Mouse (Mus musculus): ENCODE measurements at regions not wholly inside any gene's neighbourhood (a gene's known extent, or its start where the extent isn't known, plus 50 kb on each side); places are given as distances from the start of the nearest gene placed in this dataset.

GRCm38 (mm10) chr16:95647854-95648253 lies 54.0 kb upstream of the Ets2 start:
- H3K9ac ChIP-seq: no peak overlapping the region

GRCm38 (mm10) chr16:95642784-95643590 lies 56.6 kb upstream of the Erg start:
- WGBS (ENCODE audit: insufficient replicate concordance): 63% methylated on average over 15 of the region's 15 CpGs
- ATAC-seq (ENCODE audit: insufficient read depth): no peak
- H3K4me3 ChIP-seq (replicated peaks): no peak overlapping the region

More at GRCm38 (mm10) chr16:95647854-95648253, 54.0 kb upstream of the Ets2 start:
- Histone ChIP-seq H3K4me1 (replicated peaks) (no peaks in the 10 kb centered on the region), H3K27me3 (no peaks in the 10 kb centered on the region), H3K4me3 (replicated peaks) (no peak overlapping the region), H3K27ac (replicated peaks) (no peak overlapping the region), H3K36me3 (replicated peaks) (no peaks in the 10 kb centered on the region), H3K9me3 (replicated peaks) (no peaks in the 10 kb centered on the region), H3K4me2 (no peak overlapping the region)
- ATAC-seq (ENCODE audit: insufficient read depth): no peak; the same call in 1 of the 2 replicates
- 11% methylated on average over 13 of the region's 13 CpGs for WGBS (ENCODE audit: insufficient replicate concordance)

GRCm38 (mm10) chr16:95640670-95641069 lies 54.3 kb upstream of the Erg start:
- H3K4me1 ChIP-seq (replicated peaks): 0 out of 2 replicates have a peak, but pooled peaks cover 3% of the 10 kb centered on the region
- no peak overlapping the region for H3K27ac ChIP-seq (replicated peaks)
- 25% methylated on average over 3 of the region's 3 CpGs for WGBS (ENCODE audit: insufficient replicate concordance)
- no peaks in the 10 kb centered on the region for H3K9me3 ChIP-seq (replicated peaks)
- no peak overlapping the region for H3K4me2 ChIP-seq
- no peak overlapping the region for H3K9ac ChIP-seq
- no peaks in the 10 kb centered on the region for H3K27me3 ChIP-seq
- no peaks in the 10 kb centered on the region for H3K36me3 ChIP-seq (replicated peaks)
- no peak for ATAC-seq (ENCODE audit: insufficient read depth)
- no peak overlapping the region for H3K4me3 ChIP-seq (replicated peaks)

More at GRCm38 (mm10) chr16:95642784-95643590, 56.6 kb upstream of the Erg start:
- no peaks in the 10 kb centered on the region for H3K27me3 ChIP-seq
- H3K27ac ChIP-seq (replicated peaks): no peak overlapping the region
- H3K9ac ChIP-seq: no peak overlapping the region
- no peaks in the 10 kb centered on the region for H3K9me3 ChIP-seq (replicated peaks)
- no peaks in the 10 kb centered on the region for H3K36me3 ChIP-seq (replicated peaks)
- H3K4me2 ChIP-seq: no peak overlapping the region
- no peaks in the 10 kb centered on the region for H3K4me1 ChIP-seq (replicated peaks)

- Histone ChIP-seq H3K27ac (replicated peaks) (no peak overlapping the region), H3K4me1 (replicated peaks) (0 out of 2 replicates have a peak, but pooled peaks cover 3% of the 10 kb centered on the region), H3K4me2 (no peak overlapping the region), H3K36me3 (replicated peaks) (no peaks in the 10 kb centered on the region), H3K9me3 (replicated peaks) (no peaks in the 10 kb centered on the region), H3K27me3 (no peaks in the 10 kb centered on the region), H3K9ac (no peak overlapping the region), H3K4me3 (replicated peaks) (no peak overlapping the region)
- no peak for ATAC-seq (ENCODE audit: insufficient read depth)
- 57% methylated on average over 3 of the region's 3 CpGs for WGBS (ENCODE audit: insufficient replicate concordance)
These were observed 53.3 kb upstream of the Erg start for GRCm38 (mm10) chr16:95639677-95640076.

- Histone ChIP-seq H3K27ac (replicated peaks) (no peak overlapping the region), H3K27me3 (no peaks in the 10 kb centered on the region), H3K4me3 (replicated peaks) (no peak overlapping the region), H3K4me1 (replicated peaks) (0 out of 2 replicates have a peak, but pooled peaks cover 3% of the 10 kb centered on the region), H3K4me2 (no peak overlapping the region), H3K36me3 (replicated peaks) (no peaks in the 10 kb centered on the region), H3K9me3 (replicated peaks) (no peaks in the 10 kb centered on the region), H3K9ac (no peak overlapping the region)
- WGBS (ENCODE audit: insufficient replicate concordance): 42% methylated on average over 7 of the region's 7 CpGs
- no peak for ATAC-seq (ENCODE audit: insufficient read depth)
These were observed 51.5 kb upstream of the Erg start for GRCm38 (mm10) chr16:95637850-95638249.

GRCm38 (mm10) chr16:95636615-95637014 lies 50.2 kb upstream of the Erg start:
- ATAC-seq (ENCODE audit: insufficient read depth): peak; percentile 28; the same call in 1 of the 2 replicates
- H3K4me3 ChIP-seq (replicated peaks): no peak overlapping the region
- H3K27me3 ChIP-seq: no peaks in the 10 kb centered on the region
- no peaks in the 10 kb centered on the region for H3K9me3 ChIP-seq (replicated peaks)
- 0 out of 2 replicates have a peak, but pooled peaks cover 3% of the 10 kb centered on the region for H3K4me1 ChIP-seq (replicated peaks)
- H3K27ac ChIP-seq (replicated peaks): no peak overlapping the region
- 47% methylated on average over 7 of the region's 7 CpGs for WGBS (ENCODE audit: insufficient replicate concordance)
- H3K36me3 ChIP-seq (replicated peaks): no peaks in the 10 kb centered on the region
- no peak overlapping the region for H3K9ac ChIP-seq
- H3K4me2 ChIP-seq: no peak overlapping the region
